Mouse (Mus musculus) forebrain, embryonic 14.5 days (tissue): ENCODE measurements around the gene C3. TPM values are rescaled to one million over a fixed set of nuclear protein-coding genes. Genes with fewer than 3 reads are reported as not detected.

Source experiments
- ATAC-seq: fragments of 200-750 bp; cut with Nextera tagmentation; 2 replicates; pipeline ENCODE4 v1.8.0; 2017; ENCODE audit warnings: mild to moderate bottlenecking, moderate library complexity
- DNase-seq: peaks from one replicate; pipeline ENCODE4 v3.0.0-alpha.2; 2015; ENCODE audit warnings: low spot score
- H3K27ac ChIP-seq: fragments of 300-500 bp; sonication (generic); 2 replicates; pipeline ENCODE4 v1.5.1; 2014; ENCODE audit warnings: low read depth, mild to moderate bottlenecking, control low read depth, low read length, moderate library complexity
- H3K27me3 ChIP-seq: fragments of 300-500 bp; sonication (generic); replicated peaks from 2 replicates; pipeline ENCODE4 v1.6.1; 2014; ENCODE audit warnings: low read length, control low read depth, mixed read lengths; ENCODE audit not compliant: control insufficient read depth, insufficient read depth
- H3K36me3 ChIP-seq: fragments of 300-500 bp; sonication (generic); 2 replicates; pipeline ENCODE4 v1.6.1; 2014; ENCODE audit warnings: low read length, control low read depth; ENCODE audit not compliant: control insufficient read depth, insufficient read depth
- H3K4me1 ChIP-seq: fragments of 300-500 bp; sonication (generic); 2 replicates; pipeline ENCODE4 v1.6.1; 2014; ENCODE audit warnings: antibody characterized with exemption, low read length, control low read depth; ENCODE audit not compliant: control insufficient read depth, insufficient read depth
- H3K4me2 ChIP-seq: fragments of 300-500 bp; sonication (generic); 2 replicates; pipeline ENCODE4 v1.6.1; 2014; ENCODE audit warnings: mild to moderate bottlenecking, control low read depth, low read length
- H3K4me3 ChIP-seq: fragments of 300-500 bp; sonication (generic); 2 replicates; pipeline ENCODE4 v1.5.1; 2014; ENCODE audit warnings: low read depth, low read length, control low read depth
- H3K9ac ChIP-seq: fragments of 300-500 bp; sonication (generic); 2 replicates; pipeline ENCODE4 v1.6.1; 2014; ENCODE audit warnings: mild to moderate bottlenecking, low read length, control low read depth, moderate library complexity
- H3K9me3 ChIP-seq: fragments of 300-500 bp; sonication (generic); replicated peaks from 2 replicates; pipeline ENCODE4 v1.6.1; 2016; ENCODE audit warnings: low read length, control low read depth, mixed read lengths; ENCODE audit not compliant: control insufficient read depth
- WGBS: fragments of 180-500 bp; shearing (Covaris S2); extraction: QIAGEN DNeasy Blood & Tissue Kit; methylation state at CpG from one replicate; pipeline ENCODE4 v1.1.7; 2014; 5-methylcytosine and 5-hydroxymethylcytosine counted together
- polyA plus RNA-seq: library from polyadenylated mRNA; unstranded; fragments of >200 nt; fragmentation: Nextera tagmentation; extraction: Ambion mirVana; gene quantifications from 2 replicates; pipeline ENCODE4 v1.2.1, GENCODE M21; 2014

C3 gene
- 0.71 and 0.90 TPM in 2 replicates for polyA plus RNA-seq

- Histone ChIP-seq H3K4me2 (no peak within 1 kb of the TSS), H3K36me3 (no peaks in the 10 kb centered on the region), H3K4me1 (no peaks in the 10 kb centered on the region), H3K4me3 (no peak within 1 kb of the TSS), H3K9ac (no peak within 1 kb of the TSS), H3K27ac (no peak within 1 kb of the TSS), H3K27me3 (no peaks in the 10 kb centered on the region), H3K9me3 (no peaks in the 10 kb centered on the region)
- DNase-seq (no peak), ATAC-seq (no peak)
- WGBS: 82% methylated on average over 3 of the region's 3 CpGs
These were observed at the start of gene C3 for GRCm38 (mm10) chr17:57228014-57228413. Gene C3 (minus strand): TSS chr17:57228136.

- Histone ChIP-seq H3K4me2 (peak overlapping the region; percentile 60), H3K9ac (peak overlapping the region; percentile 58), H3K4me3 (peak overlapping the region; percentile 41), H3K36me3 (no peaks in the 10 kb centered on the region), H3K4me1 (peaks cover 10% of the 10 kb centered on the region; the same call in 1 of the 2 replicates), H3K27me3 (peaks cover 24% of the 10 kb centered on the region), H3K9me3 (no peaks in the 10 kb centered on the region), H3K27ac (no peak overlapping the region)
- peak; percentile 92 for DNase-seq
- WGBS: 0% methylated on average over 20 of the region's 20 CpGs
- ATAC-seq: peak; percentile 75
These were observed 48.7 kb upstream of the C3 start for GRCm38 (mm10) chr17:57276634-57277121.

DNA sequence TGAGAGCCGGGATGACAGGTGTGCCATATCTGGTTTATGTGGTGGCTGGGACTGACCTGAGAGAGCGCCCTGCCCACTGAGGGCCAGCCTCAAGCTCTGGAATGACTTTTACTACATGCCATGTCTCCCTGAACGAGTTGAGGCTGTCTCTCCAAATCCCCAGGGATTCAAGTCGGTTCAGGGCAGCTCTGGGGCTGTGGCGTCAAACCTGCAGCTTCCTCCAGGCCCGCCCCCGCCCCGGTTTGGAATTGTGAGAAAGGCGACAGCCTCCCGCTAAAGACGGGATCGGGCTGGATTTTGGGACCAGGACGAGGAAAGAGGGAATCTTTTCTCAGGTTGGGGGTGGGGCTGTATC is 48.0 kb upstream of the C3 start:
- Histone ChIP-seq H3K9me3 (no peaks in the 10 kb centered on the region), H3K4me2 (peak overlapping the region; percentile 60), H3K27me3 (peaks cover 24% of the 10 kb centered on the region), H3K9ac (peak overlapping the region; percentile 58), H3K27ac (no peak overlapping the region), H3K36me3 (no peaks in the 10 kb centered on the region), H3K4me3 (peak overlapping the region; percentile 41), H3K4me1 (peaks cover 10% of the 10 kb centered on the region; the same call in 1 of the 2 replicates)
- WGBS: 3% methylated on average over 13 of the region's 13 CpGs
- peak; percentile 30 for ATAC-seq
- DNase-seq: no peak

DNA sequence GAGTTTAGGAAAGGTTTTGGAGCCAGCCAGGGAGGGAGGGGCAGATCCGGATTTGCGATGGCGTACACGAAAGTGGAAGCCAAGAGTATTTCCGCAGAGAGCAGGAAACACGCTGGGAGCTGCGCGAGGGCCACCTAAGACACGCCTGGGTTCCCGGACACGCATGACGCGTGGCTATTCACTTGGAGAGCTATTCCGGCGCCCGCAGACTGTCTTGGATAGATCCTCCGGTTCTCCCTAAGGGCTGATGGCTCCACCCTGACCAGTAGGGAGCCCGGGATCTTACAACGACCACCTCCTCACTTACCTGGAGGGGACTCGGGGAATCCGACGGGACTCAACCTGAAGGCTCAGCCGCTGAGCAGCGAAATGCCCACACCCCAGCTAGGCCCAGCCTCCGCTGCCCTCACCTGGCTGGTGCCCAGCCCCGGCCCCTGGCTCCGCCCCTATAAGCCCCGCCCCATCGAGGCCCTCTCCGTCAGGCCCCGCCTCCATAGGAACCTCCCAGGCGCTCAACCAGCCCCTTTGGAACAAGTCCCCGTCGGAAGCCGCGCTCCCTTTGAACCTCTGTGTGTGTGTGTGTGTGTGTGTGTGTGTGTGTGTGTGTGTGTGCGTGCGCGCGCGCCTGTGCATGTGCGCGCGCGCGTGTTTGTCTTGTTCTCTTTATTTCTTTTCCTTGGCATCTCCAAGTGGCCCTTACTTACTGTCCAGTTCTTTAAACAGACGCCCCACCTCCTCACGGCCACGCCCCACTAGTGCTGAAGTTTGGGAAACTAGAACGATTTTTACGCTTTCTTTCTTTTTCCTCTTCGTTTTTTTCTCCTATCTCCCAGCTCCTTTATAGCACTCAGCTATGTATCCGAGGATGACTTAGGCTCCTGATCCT is 47.4 kb upstream of the C3 start:
- DNase-seq (peak; percentile 78), ATAC-seq (peak; percentile 76)
- Histone ChIP-seq H3K4me1 (peaks cover 10% of the 10 kb centered on the region; the same call in 1 of the 2 replicates), H3K9me3 (no peaks in the 10 kb centered on the region), H3K36me3 (no peaks in the 10 kb centered on the region), H3K27ac (no peak overlapping the region), H3K4me3 (peak overlapping the region; percentile 41), H3K9ac (peak overlapping the region; percentile 41), H3K4me2 (peak overlapping the region; percentile 60), H3K27me3 (peaks cover 24% of the 10 kb centered on the region)
- 1% methylated on average over 39 of the region's 53 CpGs for WGBS

DNA sequence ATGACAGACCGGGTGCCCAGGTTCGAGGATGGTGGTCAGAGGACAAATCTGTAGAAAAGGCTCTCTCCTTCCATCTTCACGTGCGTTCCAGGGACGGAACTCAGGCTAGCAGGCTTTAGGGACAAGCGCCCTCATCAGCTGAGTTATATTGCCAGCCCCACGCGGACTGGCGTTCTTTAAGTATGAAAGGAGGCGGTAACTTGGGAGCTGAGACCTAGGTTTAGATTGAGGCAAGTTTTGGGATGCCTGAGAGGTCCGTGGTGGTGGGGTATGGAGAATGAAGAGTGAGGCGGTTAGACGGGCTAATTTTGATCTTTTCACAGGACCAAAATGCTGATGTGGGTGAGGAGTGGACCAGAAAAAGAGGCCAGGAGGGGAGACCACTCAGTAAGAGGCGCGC is 46.8 kb upstream of the C3 start:
- Histone ChIP-seq H3K4me2 (peak overlapping the region; percentile 60), H3K9ac (peak overlapping the region; percentile 41), H3K9me3 (no peaks in the 10 kb centered on the region), H3K27me3 (peaks cover 24% of the 10 kb centered on the region), H3K4me1 (peaks cover 10% of the 10 kb centered on the region; the same call in 1 of the 2 replicates), H3K4me3 (peak overlapping the region; percentile 41), H3K27ac (no peak overlapping the region), H3K36me3 (no peaks in the 10 kb centered on the region)
- 5% methylated on average over 15 of the region's 15 CpGs for WGBS
- no peak for DNase-seq
- no peak for ATAC-seq

- no peaks in the 10 kb centered on the region for H3K36me3 ChIP-seq
- no peaks in the 10 kb centered on the region for H3K9me3 ChIP-seq
- no peak overlapping the region for H3K9ac ChIP-seq
- H3K4me3 ChIP-seq: no peak overlapping the region
- DNase-seq: no peak
- WGBS: 44% methylated on average over 7 of the region's 7 CpGs
- ATAC-seq: no peak
- peaks cover 10% of the 10 kb centered on the region; the same call in 1 of the 2 replicates for H3K4me1 ChIP-seq
- H3K4me2 ChIP-seq: no peak overlapping the region
- H3K27me3 ChIP-seq: peaks cover 24% of the 10 kb centered on the region
- H3K27ac ChIP-seq: no peak overlapping the region
These were observed 45.9 kb upstream of the C3 start for GRCm38 (mm10) chr17:57273846-57274245.

DNA sequence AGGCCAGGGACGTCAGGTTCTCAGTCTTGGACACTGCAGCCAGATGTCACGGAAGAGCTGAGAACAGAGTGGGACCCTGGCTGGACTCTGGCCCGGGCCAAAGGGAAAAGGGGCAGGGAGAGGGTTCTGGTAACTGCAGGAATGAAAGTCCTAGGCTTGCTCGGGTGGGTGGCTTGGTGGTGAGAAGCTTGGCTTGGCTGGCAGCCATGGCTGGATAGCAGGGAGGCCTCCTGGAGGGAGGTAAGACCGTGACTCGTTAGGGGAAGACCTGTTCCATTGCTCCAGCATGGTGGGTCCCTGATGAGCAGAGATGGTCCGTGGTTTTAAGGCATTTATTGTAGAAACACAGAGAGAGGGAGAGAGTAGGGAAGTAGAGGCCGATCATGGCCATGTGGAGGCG is 43.4 kb upstream of the C3 start:
- H3K27me3 ChIP-seq: peaks cover 24% of the 10 kb centered on the region
- DNase-seq (no peak), ATAC-seq (no peak)
- WGBS: 63% methylated on average over 9 of the region's 9 CpGs
- no peak overlapping the region for H3K4me3 ChIP-seq
- no peak overlapping the region for H3K27ac ChIP-seq
- H3K36me3 ChIP-seq: no peaks in the 10 kb centered on the region
- H3K9me3 ChIP-seq: no peaks in the 10 kb centered on the region
- peaks cover 8% of the 10 kb centered on the region; the same call in 1 of the 2 replicates for H3K4me1 ChIP-seq
- no peak overlapping the region for H3K9ac ChIP-seq
- no peak overlapping the region for H3K4me2 ChIP-seq

- no peak for DNase-seq
- WGBS: 90% methylated on average over 6 of the region's 6 CpGs
These were observed 39.7 kb upstream of the C3 start for GRCm38 (mm10) chr17:57267556-57268126.

More at GRCm38 (mm10) chr17:57267556-57268126, 39.7 kb upstream of the C3 start:
- no peaks in the 10 kb centered on the region for H3K9me3 ChIP-seq
- no peak overlapping the region for H3K4me3 ChIP-seq
- no peaks in the 10 kb centered on the region for H3K4me1 ChIP-seq
- H3K4me2 ChIP-seq: no peak overlapping the region
- H3K27me3 ChIP-seq: no peaks in the 10 kb centered on the region
- ATAC-seq: no peak
- peaks cover 3% of the 10 kb centered on the region for H3K36me3 ChIP-seq
- no peak overlapping the region for H3K27ac ChIP-seq
- no peak overlapping the region for H3K9ac ChIP-seq
